Comparison of ENCODE assay signal across 22 mouse cellular contexts in the genomic region with DNA sequence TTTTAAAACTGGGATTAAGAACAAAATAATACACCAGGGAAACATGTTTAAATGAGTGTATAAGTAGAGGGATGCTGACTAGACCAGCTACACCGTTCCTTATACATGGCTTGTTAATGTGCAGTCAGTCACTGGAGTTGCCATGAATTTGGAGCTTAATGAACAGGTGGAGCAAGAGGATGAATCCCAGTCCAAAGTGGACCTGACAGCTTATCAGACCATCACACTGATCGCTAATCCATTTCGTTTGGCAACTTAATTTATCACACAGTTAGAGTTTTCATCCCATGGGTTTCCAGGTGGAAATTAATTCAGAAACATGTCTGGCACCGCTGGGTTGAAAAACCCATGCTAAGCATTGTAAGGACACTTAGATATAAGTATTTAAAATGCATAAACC.
"Had no signal": no experiment of that assay in that cellular context is flagged by ENCODE, and none has a peak within 500 bp of the region (broad histone marks: within the 10 kb centered on the region; RNA-seq: fewer than 3 reads in every experiment).

No protein-coding gene starts in this region.

- H3K27ac ChIP-seq: gastrocnemius, adult 2 months; heart, embryonic 10.5 days; intestine, embryonic 15.5 days; layer of hippocampus, adult 2 months; limb, embryonic 13.5 days; limb, embryonic 15.5 days; liver, embryonic 12.5 days; liver, embryonic 14.5 days had no signal

- DNase-seq: gastrocnemius, adult 2 months; gastrocnemius, postnatal 10 days; gastrocnemius, postnatal 25 days; heart, adult 18-20 months; heart, postnatal 10 days; heart, postnatal 4 days; kidney, adult 18-20 months; kidney, adult 8-10 months; kidney, postnatal 10 days; kidney, postnatal 25 days; kidney, postnatal 4 days; left cerebral cortex, postnatal 4 days had no signal

- H3K9ac ChIP-seq: heart, embryonic 12.5 days; intestine, embryonic 15.5 days; limb, embryonic 13.5 days; limb, embryonic 15.5 days; liver, embryonic 12.5 days; liver, embryonic 14.5 days had no signal

- H3K9me3 ChIP-seq: heart, embryonic 10.5 days; heart, embryonic 12.5 days; intestine, embryonic 15.5 days; limb, embryonic 13.5 days; limb, embryonic 15.5 days; liver, embryonic 12.5 days had no signal

- H3K27me3 ChIP-seq: heart, embryonic 12.5 days; intestine, embryonic 15.5 days; limb, embryonic 13.5 days; limb, embryonic 15.5 days; liver, embryonic 12.5 days had no signal

- H3K4me1 ChIP-seq: heart, embryonic 10.5 days; heart, embryonic 12.5 days; intestine, embryonic 15.5 days; limb, embryonic 15.5 days; liver, embryonic 12.5 days had no signal

- H3K4me2 ChIP-seq: heart, embryonic 12.5 days; intestine, embryonic 15.5 days; limb, embryonic 13.5 days; limb, embryonic 15.5 days; liver, embryonic 12.5 days had no signal

- H3K36me3 ChIP-seq: heart, embryonic 10.5 days; heart, embryonic 12.5 days; intestine, embryonic 15.5 days; limb, embryonic 13.5 days; limb, embryonic 15.5 days; liver, embryonic 12.5 days had no signal

- ATAC-seq: inflammation-experienced regulatory T-cells, adult 6 months; intestine, embryonic 15.5 days; intestine, postnatal 0 days; liver, embryonic 12.5 days had no signal

- H3K4me3 ChIP-seq: gastrocnemius, adult 2 months; heart, embryonic 10.5 days; heart, embryonic 12.5 days; intestine, embryonic 15.5 days; layer of hippocampus, adult 2 months; limb, embryonic 13.5 days; limb, embryonic 15.5 days; liver, embryonic 12.5 days had no signal
